Mouse (Mus musculus) G1E (cell line): ENCODE data around the gene Bcl11b. TPM values are rescaled to one million over a fixed set of nuclear protein-coding genes. Genes with fewer than 3 reads are reported as not detected.

Experiments
- ATAC-seq: 2 replicates; pipeline ENCODE4 v1.8.0; 2016; ENCODE audit warnings: mild to moderate bottlenecking; ENCODE audit not compliant: insufficient number of reproducible peaks, poor library complexity, low FRiP score, severe bottlenecking; ENCODE audit errors: extremely low read depth
- DNase-seq: peaks from one replicate; pipeline ENCODE4 v3.0.0; 2012; ENCODE audit warnings: low spot score
- H3K27me3 ChIP-seq: 2 replicates; pipeline ENCODE4 v1.6.1; 2012; ENCODE audit warnings: mild to moderate bottlenecking, low read length, inconsistent platforms; ENCODE audit not compliant: insufficient read depth
- H3K36me3 ChIP-seq: replicated peaks from 2 replicates; pipeline ENCODE3; 2012; ENCODE audit warnings: mild to moderate bottlenecking, inconsistent platforms
- H3K4me1 ChIP-seq: 2 replicates; pipeline ENCODE4 v1.6.1; 2012; ENCODE audit warnings: low read depth, low read length, inconsistent platforms, mixed read lengths; ENCODE audit not compliant: insufficient read depth
- H3K4me3 ChIP-seq: 2 replicates; pipeline ENCODE4 v1.5.1; 2012; ENCODE audit warnings: low read depth, mild to moderate bottlenecking, inconsistent platforms, low read length, moderate library complexity, mixed read lengths
- H3K9me3 ChIP-seq: replicated peaks from 2 replicates; pipeline ENCODE4 v1.6.1; 2012; ENCODE audit warnings: inconsistent platforms
- CTCF ChIP-seq: IDR thresholded peaks from 2 replicates; pipeline ENCODE4 v1.5.1; 2012; ENCODE audit warnings: low read depth, low read length, inconsistent platforms, mixed read lengths
- GATA1 ChIP-seq: IDR thresholded peaks from 2 replicates; pipeline ENCODE4 v1.6.1; 2012; ENCODE audit warnings: borderline replicate concordance, low read length, inconsistent platforms, mixed read lengths
- GATA2 ChIP-seq: IDR thresholded peaks from 2 replicates; pipeline ENCODE4 v1.6.1; 2012; ENCODE audit warnings: low read depth, low read length, inconsistent platforms, borderline replicate concordance
- POLR2AphosphoS5 ChIP-seq: IDR thresholded peaks from 2 replicates; pipeline ENCODE4 v1.6.1; 2012; ENCODE audit warnings: low read depth, low read length, inconsistent platforms; ENCODE audit not compliant: insufficient replicate concordance
- TAL1 ChIP-seq: conservative IDR thresholded peaks from 2 replicates; pipeline ENCODE4 v1.6.1; 2012; ENCODE audit warnings: low read depth, low read length, inconsistent platforms, mixed read lengths
- polyA plus RNA-seq: library from polyadenylated mRNA; stranded (reverse); fragments of >175 nt; gene quantifications from 2 replicates; pipeline ENCODE4 v1.2.3, GENCODE M21; 2012
- total RNA-seq, 2 experiments: library from RNA; stranded (forward) in 1 of 2; stranded (reverse) in 1 of 2; fragments of 200-1000 nt in 1 of 2; fragments of >200 nt in 1 of 2; fragmentation: Nextera tagmentation in 1 of 2; gene quantifications; 2 replicates each; pipeline ENCODE4 v1.2.3; 2014 to 2017

Bcl11b gene
- total and polyA plus RNA-seq, 3 experiments, result 0.05 TPM; not detected in 2

- Histone ChIP-seq H3K4me1 (no peaks in the 10 kb centered on the region), H3K27me3 (peaks cover 7% of the 10 kb centered on the region; the same call in 1 of the 2 replicates), H3K36me3 (no peaks in the 10 kb centered on the region), H3K9me3 (peaks cover 75% of the 10 kb centered on the region), H3K4me3 (peak overlapping the region; percentile 44)
- DNase-seq, result no peak
- TF ChIP-seq GATA1 (no peak), CTCF (no peak), POLR2AphosphoS5 (no peak), TAL1 (no peak), GATA2 (no peak)
- no peak for ATAC-seq
Observed at GRCm38 (mm10) chr12:107915396-107915795, 88.0 kb downstream of the Bcl11b start.

GRCm38 (mm10) chr12:107908826-107909225, 94.6 kb downstream of the Bcl11b start:
- Histone ChIP-seq H3K36me3 (no peaks in the 10 kb centered on the region), H3K4me3 (no peak overlapping the region; the same call in 1 of the 2 replicates), H3K9me3 (peaks cover 75% of the 10 kb centered on the region), H3K4me1 (no peaks in the 10 kb centered on the region), H3K27me3 (no peaks in the 10 kb centered on the region)
- DNase-seq (no peak), ATAC-seq (no peak)
- TF ChIP-seq GATA2, result no peak
- TF ChIP-seq GATA1, result no peak
- no peak for TF ChIP-seq POLR2AphosphoS5
- no peak for TF ChIP-seq TAL1
- TF ChIP-seq CTCF, result no peak

DNA sequence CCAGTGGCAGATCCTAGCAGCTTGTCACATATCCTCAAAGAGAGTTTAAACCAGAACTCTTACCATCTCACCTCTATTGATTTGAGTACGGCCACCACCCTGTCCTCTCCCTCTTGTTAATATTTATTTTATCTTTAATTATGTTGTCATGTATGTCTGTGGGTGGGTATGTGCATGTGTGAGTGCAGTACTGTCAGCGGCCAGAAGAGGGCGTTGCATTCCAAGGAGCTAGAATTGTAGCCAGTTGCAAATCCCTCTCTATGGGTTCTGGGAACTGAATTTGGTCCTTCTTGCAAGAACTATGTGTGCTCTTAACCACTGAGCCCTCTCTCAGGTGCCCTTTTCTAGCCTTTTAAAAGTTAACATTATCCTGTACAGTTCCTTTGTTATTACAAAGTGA, 98.1 kb downstream of the Bcl11b start:
- ATAC-seq (no peak), DNase-seq (no peak)
- TF ChIP-seq POLR2AphosphoS5 (no peak), CTCF (no peak), TAL1 (no peak), GATA2 (no peak), GATA1 (no peak)
- Histone ChIP-seq H3K4me1 (no peaks in the 10 kb centered on the region), H3K36me3 (no peaks in the 10 kb centered on the region), H3K27me3 (no peaks in the 10 kb centered on the region), H3K9me3 (peaks cover 90% of the 10 kb centered on the region), H3K4me3 (no peak overlapping the region)

- no peaks in the 10 kb centered on the region for H3K27me3 ChIP-seq
Observed at GRCm38 (mm10) chr12:107904457-107904856, 98.9 kb downstream of the Bcl11b start.

DNA sequence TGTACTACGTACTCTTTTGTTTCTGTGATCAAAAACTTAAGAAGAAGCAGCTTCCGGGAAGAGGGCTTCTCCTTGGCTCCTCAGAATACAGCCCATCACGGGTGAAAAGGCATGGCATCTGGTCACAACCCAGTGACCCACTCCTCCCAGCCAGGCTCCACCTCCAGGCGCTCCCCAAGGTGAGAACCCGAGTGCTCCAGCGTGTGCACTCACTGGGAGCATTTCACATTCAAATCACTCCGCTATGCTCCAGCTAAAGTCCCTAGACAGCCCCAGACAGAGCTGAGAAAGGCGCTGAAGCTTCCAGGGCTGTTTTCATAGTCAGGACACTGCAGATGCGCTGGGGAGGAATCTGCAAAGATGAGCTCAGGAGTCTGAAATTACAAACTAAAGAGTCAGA, 99.5 kb downstream of the Bcl11b start:
- peaks cover 89% of the 10 kb centered on the region for H3K9me3 ChIP-seq
- TF ChIP-seq POLR2AphosphoS5 (no peak), TAL1 (no peak), GATA1 (no peak), CTCF (no peak), GATA2 (no peak)
- no peaks in the 10 kb centered on the region for H3K27me3 ChIP-seq
- DNase-seq, result no peak
- no peak overlapping the region for H3K4me3 ChIP-seq
- ATAC-seq, result no peak
- H3K4me1 ChIP-seq, result no peaks in the 10 kb centered on the region
- H3K36me3 ChIP-seq, result no peaks in the 10 kb centered on the region

More at GRCm38 (mm10) chr12:107904457-107904856, 98.9 kb downstream of the Bcl11b start:
- Histone ChIP-seq H3K36me3 (no peaks in the 10 kb centered on the region), H3K4me1 (no peaks in the 10 kb centered on the region), H3K4me3 (no peak overlapping the region), H3K9me3 (peaks cover 89% of the 10 kb centered on the region)
- ATAC-seq (no peak), DNase-seq (no peak)
- TF ChIP-seq GATA2, result no peak
- no peak for TF ChIP-seq GATA1
- TF ChIP-seq POLR2AphosphoS5, result no peak
- TF ChIP-seq TAL1, result no peak
- TF ChIP-seq CTCF, result no peak

GRCm38 (mm10) chr12:107891449-107891848, 112.0 kb downstream of the Bcl11b start:
- Histone ChIP-seq H3K4me1 (no peaks in the 10 kb centered on the region), H3K4me3 (no peak overlapping the region), H3K36me3 (no peaks in the 10 kb centered on the region), H3K9me3 (peaks cover 93% of the 10 kb centered on the region), H3K27me3 (no peaks in the 10 kb centered on the region)
- TF ChIP-seq GATA1, result no peak
- TF ChIP-seq CTCF, result no peak
- no peak for TF ChIP-seq POLR2AphosphoS5
- no peak for TF ChIP-seq TAL1
- TF ChIP-seq GATA2, result no peak
- no peak for DNase-seq
- ATAC-seq, result no peak
